Mouse (Mus musculus): Measurements from ENCODE around the gene Hoxb6.

GRCm38 (mm10) chr11:96345893-96346806, 53.9 kb downstream of the Hoxb6 start:
- TF ChIP-seq ZNF384 (IDR thresholded peaks at IDR 0.05; ENCODE audit: low read depth, low read length) (no peak), MAFK (IDR thresholded peaks at IDR 0.05; ENCODE audit: insufficient read depth, low read depth, low read length) (no peak), ZC3H11A (IDR thresholded peaks at IDR 0.05; ENCODE audit: borderline replicate concordance, low read depth, low read length) (no peak)
